Mouse (Mus musculus) forebrain, embryonic 14.5 days (tissue): ENCODE results near the gene Ifna7. TPM values are rescaled to one million over a fixed set of nuclear protein-coding genes. Genes with fewer than 3 reads are reported as not detected.
"Not testable (repeated sequence)": the region's sequence is repeated elsewhere in the genome, so short reads cannot be mapped to it uniquely, and the experiment has no call there.

Experiments used
- ATAC-seq: fragments of 200-750 bp; cut with Nextera tagmentation; 2 replicates; pipeline ENCODE4 v1.8.0; 2017; ENCODE audit warnings: mild to moderate bottlenecking, moderate library complexity
- DNase-seq: peaks from one replicate; pipeline ENCODE4 v3.0.0-alpha.2; 2015; ENCODE audit warnings: low spot score
- H3K27ac ChIP-seq: fragments of 300-500 bp; sonication (generic); 2 replicates; pipeline ENCODE4 v1.5.1; 2014; ENCODE audit warnings: low read depth, mild to moderate bottlenecking, control low read depth, low read length, moderate library complexity
- H3K27me3 ChIP-seq: fragments of 300-500 bp; sonication (generic); replicated peaks from 2 replicates; pipeline ENCODE4 v1.6.1; 2014; ENCODE audit warnings: low read length, control low read depth, mixed read lengths; ENCODE audit not compliant: control insufficient read depth, insufficient read depth
- H3K36me3 ChIP-seq: fragments of 300-500 bp; sonication (generic); 2 replicates; pipeline ENCODE4 v1.6.1; 2014; ENCODE audit warnings: low read length, control low read depth; ENCODE audit not compliant: control insufficient read depth, insufficient read depth
- H3K4me1 ChIP-seq: fragments of 300-500 bp; sonication (generic); 2 replicates; pipeline ENCODE4 v1.6.1; 2014; ENCODE audit warnings: antibody characterized with exemption, low read length, control low read depth; ENCODE audit not compliant: control insufficient read depth, insufficient read depth
- H3K4me2 ChIP-seq: fragments of 300-500 bp; sonication (generic); 2 replicates; pipeline ENCODE4 v1.6.1; 2014; ENCODE audit warnings: mild to moderate bottlenecking, control low read depth, low read length
- H3K4me3 ChIP-seq: fragments of 300-500 bp; sonication (generic); 2 replicates; pipeline ENCODE4 v1.5.1; 2014; ENCODE audit warnings: low read depth, low read length, control low read depth
- H3K9ac ChIP-seq: fragments of 300-500 bp; sonication (generic); 2 replicates; pipeline ENCODE4 v1.6.1; 2014; ENCODE audit warnings: mild to moderate bottlenecking, low read length, control low read depth, moderate library complexity
- H3K9me3 ChIP-seq: fragments of 300-500 bp; sonication (generic); replicated peaks from 2 replicates; pipeline ENCODE4 v1.6.1; 2016; ENCODE audit warnings: low read length, control low read depth, mixed read lengths; ENCODE audit not compliant: control insufficient read depth
- WGBS: fragments of 180-500 bp; shearing (Covaris S2); extraction: QIAGEN DNeasy Blood & Tissue Kit; methylation state at CpG from one replicate; pipeline ENCODE4 v1.1.7; 2014; 5-methylcytosine and 5-hydroxymethylcytosine counted together
- polyA plus RNA-seq: library from polyadenylated mRNA; unstranded; fragments of >200 nt; fragmentation: Nextera tagmentation; extraction: Ambion mirVana; gene quantifications from 2 replicates; pipeline ENCODE4 v1.2.1, GENCODE M21; 2014

Gene Ifna7
- polyA plus RNA-seq, 1 experiment from 2014 or later: not detected

- H3K4me2 ChIP-seq, H3K27ac ChIP-seq, H3K9ac ChIP-seq, ATAC-seq, H3K27me3 ChIP-seq, H3K9me3 ChIP-seq, H3K4me3 ChIP-seq, H3K36me3 ChIP-seq, DNase-seq, H3K4me1 ChIP-seq: not testable (repeated sequence)
- WGBS: no CpG with 5 or more reads among the region's 28 CpGs
These were observed 24.8 kb upstream of the Ifna7 start, which contains the start of gene Gm13278 for GRCm38 (mm10) chr4:88791250-88791649. Gene Gm13278, plus strand, starts transcription at chr4:88791550.

GRCm38 (mm10) chr4:88793936-88794675, 21.9 kb upstream of the Ifna7 start, which contains the start of gene Gm13275:
Gene Gm13275, plus strand, starts transcription at chr4:88794487.
- not testable (repeated sequence) for ATAC-seq, H3K4me3 ChIP-seq, DNase-seq, H3K27me3 ChIP-seq, H3K9me3 ChIP-seq, H3K4me1 ChIP-seq, H3K36me3 ChIP-seq, H3K9ac ChIP-seq, H3K4me2 ChIP-seq, H3K27ac ChIP-seq
- WGBS: 0% methylated on average over 6 of the region's 52 CpGs

GRCm38 (mm10) chr4:88797097-88797496, 18.9 kb upstream of the Ifna7 start, which contains the start of gene Gm13279:
Gene Gm13279, plus strand, starts transcription at chr4:88797397.
- not testable (repeated sequence) for H3K4me1 ChIP-seq, H3K27me3 ChIP-seq, H3K9ac ChIP-seq, H3K36me3 ChIP-seq, H3K9me3 ChIP-seq, H3K4me2 ChIP-seq, ATAC-seq, DNase-seq, H3K27ac ChIP-seq, H3K4me3 ChIP-seq
- WGBS: no CpG with 5 or more reads among the region's 28 CpGs

- not testable (repeated sequence) for H3K9ac ChIP-seq, H3K27me3 ChIP-seq, H3K4me1 ChIP-seq, H3K4me2 ChIP-seq, H3K36me3 ChIP-seq, H3K27ac ChIP-seq, H3K4me3 ChIP-seq, DNase-seq, H3K9me3 ChIP-seq, ATAC-seq
- 0% methylated on average over 1 of the region's 7 CpGs for WGBS
These were observed 16.7 kb upstream of the Ifna7 start, which contains the start of gene Gm13285 for GRCm38 (mm10) chr4:88799365-88799764. Gene Gm13285, plus strand, starts transcription at chr4:88799665.

- H3K4me2 ChIP-seq, H3K9ac ChIP-seq, DNase-seq, H3K27me3 ChIP-seq, H3K4me1 ChIP-seq, H3K27ac ChIP-seq, H3K36me3 ChIP-seq, H3K4me3 ChIP-seq, ATAC-seq, H3K9me3 ChIP-seq: not testable (repeated sequence)
- WGBS: no CpG with 5 or more reads among the region's 29 CpGs
These were observed 13.1 kb upstream of the Ifna7 start, which contains the start of gene Gm13287 for GRCm38 (mm10) chr4:88802954-88803353. Gene Gm13287, plus strand, starts transcription at chr4:88803254.

GRCm38 (mm10) chr4:88805231-88805630, 10.8 kb upstream of the Ifna7 start, which contains the start of gene Gm13288:
Gene Gm13288, plus strand, starts transcription at chr4:88805531.
- ATAC-seq, H3K9me3 ChIP-seq, DNase-seq, H3K36me3 ChIP-seq, H3K4me1 ChIP-seq, H3K9ac ChIP-seq, H3K4me3 ChIP-seq, H3K27ac ChIP-seq, H3K27me3 ChIP-seq: not testable (repeated sequence)
- H3K4me2 ChIP-seq: peak within 1 kb of the TSS; percentile 34; the same call in 1 of the 2 replicates
- no CpG with 5 or more reads among the region's 8 CpGs for WGBS

- not testable (repeated sequence) for H3K9me3 ChIP-seq, H3K27me3 ChIP-seq, H3K36me3 ChIP-seq, H3K4me3 ChIP-seq, H3K4me1 ChIP-seq, DNase-seq, ATAC-seq, H3K27ac ChIP-seq, H3K9ac ChIP-seq
- WGBS: no CpG with 5 or more reads among the region's 34 CpGs
- H3K4me2 ChIP-seq: peak overlapping the region; percentile 34; the same call in 1 of the 2 replicates
These were observed 10.3 kb upstream of the Ifna7 start for GRCm38 (mm10) chr4:88805761-88806160.

- Histone ChIP-seq H3K27ac (no peak within 1 kb of the TSS), H3K36me3 (no peaks in the 10 kb centered on the region)
- WGBS: 76% methylated on average over 1 of the region's 1 CpGs
These were observed 3.6 kb downstream of the Ifna7 start, which contains the start of gene Ifna11 for GRCm38 (mm10) chr4:88819659-88820058. Gene Ifna11, plus strand, starts transcription at chr4:88819959.

GRCm38 (mm10) chr4:88822995-88823394, 7.0 kb downstream of the Ifna7 start:
- Histone ChIP-seq H3K9me3 (no peaks in the 10 kb centered on the region), H3K4me2 (no peak overlapping the region), H3K27me3 (no peaks in the 10 kb centered on the region), H3K36me3 (no peaks in the 10 kb centered on the region), H3K9ac (no peak overlapping the region), H3K4me3 (no peak overlapping the region), H3K27ac (no peak overlapping the region), H3K4me1 (no peaks in the 10 kb centered on the region)
- no peak for ATAC-seq
- WGBS: 18% methylated on average over 4 of the region's 4 CpGs
- DNase-seq: peak; percentile 56

More at GRCm38 (mm10) chr4:88819659-88820058, 3.6 kb downstream of the Ifna7 start, which contains the start of gene Ifna11:
- DNase-seq: no peak
- Histone ChIP-seq H3K27me3 (no peaks in the 10 kb centered on the region), H3K9me3 (no peaks in the 10 kb centered on the region), H3K4me2 (no peak within 1 kb of the TSS), H3K4me1 (no peaks in the 10 kb centered on the region), H3K4me3 (no peak within 1 kb of the TSS), H3K9ac (no peak within 1 kb of the TSS)
- ATAC-seq: no peak
